Comparison of ENCODE assay signal across 8 mouse cellular contexts in the genomic region with DNA sequence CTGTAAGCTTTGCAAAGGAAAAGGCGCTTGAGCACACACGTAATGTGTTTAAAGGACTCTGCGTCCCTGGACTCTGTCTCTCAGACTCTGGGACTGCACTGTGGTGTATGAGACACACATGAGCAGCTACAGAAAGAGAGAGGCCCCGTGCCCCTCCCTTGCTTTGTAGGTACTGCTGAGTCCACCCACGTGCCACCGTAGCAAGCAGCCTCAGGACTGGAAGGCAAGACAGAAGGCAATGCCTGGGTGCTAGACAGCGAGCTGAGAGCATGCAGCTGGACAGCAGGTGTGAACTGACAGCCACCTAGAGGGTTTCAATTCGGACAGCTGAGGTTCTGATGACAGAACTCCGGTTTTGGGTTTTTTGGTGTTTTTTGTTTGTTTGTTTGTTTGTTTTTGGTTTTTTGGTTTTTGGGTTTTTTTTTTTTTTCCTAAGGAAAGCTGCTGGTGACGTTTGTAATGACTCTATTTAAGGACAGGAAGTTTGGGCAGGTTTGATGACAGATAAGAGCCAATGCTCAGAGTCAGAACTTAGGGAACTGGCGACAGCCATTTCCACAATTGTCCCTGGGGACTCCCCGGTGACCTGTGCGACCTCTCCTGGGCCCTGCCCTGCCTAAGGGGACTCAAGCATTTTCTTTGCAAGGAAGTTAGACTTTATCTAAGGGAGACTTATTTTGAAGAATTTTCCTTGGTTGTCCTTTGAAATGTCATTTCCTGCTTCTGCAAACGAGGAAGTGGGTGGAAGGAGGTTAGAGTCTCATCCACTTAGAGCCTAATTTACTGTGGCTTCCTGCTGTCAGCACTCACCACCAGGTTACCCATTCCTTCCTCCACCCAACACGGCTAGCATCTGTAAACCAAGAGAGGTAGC.
A peak's percentile ranks its signal among the peaks of the same experiment; 100 is the strongest.
DNase-seq lines count a peak whose midpoint lies in the region; ATAC-seq lines count a peak whose summit lies in the region.

No protein-coding gene starts in this region.

- H3K27me3 ChIP-seq in limb, embryonic 11.5 days (ENCODE audit: control insufficient read depth, insufficient read depth, low read length), result no peaks in the 10 kb centered on the region
- no peaks in the 10 kb centered on the region for H3K27me3 ChIP-seq in limb, embryonic 10.5 days (ENCODE audit: low read depth, poor library complexity, severe bottlenecking)

- H3K4me1 ChIP-seq in limb, embryonic 11.5 days (ENCODE audit: control insufficient read depth, insufficient read depth, low read length), result no peaks in the 10 kb centered on the region
- peaks cover 34% of the 10 kb centered on the region for H3K4me1 ChIP-seq in limb, embryonic 10.5 days

- peak; percentile 39 for DNase-seq in limb, embryonic 11.5 days (ENCODE audit: low spot score)
- no peak for DNase-seq in limb, embryonic 10.5 days (ENCODE audit: low spot score)
- peak; percentile 75 to 87 for DNase-seq in adrenal gland, postnatal 36 days
- DNase-seq in heart, postnatal 4 days, result peak; percentile 76
- DNase-seq in right cerebral cortex, postnatal 4 days, result no peak
- no peak for DNase-seq in cerebellum, adult 9-11 months
- DNase-seq in Muller cell, postnatal 12 days (ENCODE audit: inconsistent ontology term), result no peak

- no peak overlapping the region for H3K9ac ChIP-seq in limb, embryonic 11.5 days (ENCODE audit: low read length)

- ATAC-seq in limb, embryonic 11.5 days (ENCODE audit: insufficient number of reproducible peaks, low FRiP score, low TSS enrichment, low read depth), result no peak
- peak; percentile 66 for ATAC-seq in megakaryocyte progenitor cell, adult 5-6 weeks (replicated peaks; ENCODE audit: poor library complexity)

- no peak overlapping the region for H3K4me2 ChIP-seq in limb, embryonic 11.5 days (ENCODE audit: low read depth, severe bottlenecking)

- no peaks in the 10 kb centered on the region for H3K36me3 ChIP-seq in limb, embryonic 11.5 days (ENCODE audit: control insufficient read depth, insufficient read depth, low read length)
- H3K36me3 ChIP-seq in limb, embryonic 10.5 days, result no peaks in the 10 kb centered on the region

- 44% methylated on average over 15 of the region's 15 CpGs for WGBS in limb, embryonic 11.5 days
- 50% methylated on average over 15 of the region's 15 CpGs for WGBS in limb, embryonic 10.5 days

- no peak overlapping the region for H3K27ac ChIP-seq in limb, embryonic 11.5 days (replicated peaks; ENCODE audit: low read depth, low read length)
- H3K27ac ChIP-seq in limb, embryonic 10.5 days, result no peak overlapping the region

- no peaks in the 10 kb centered on the region for H3K9me3 ChIP-seq in limb, embryonic 11.5 days (ENCODE audit: control insufficient read depth, low read length)
- H3K9me3 ChIP-seq in limb, embryonic 10.5 days (replicated peaks), result no peaks in the 10 kb centered on the region

- no peak overlapping the region for H3K4me3 ChIP-seq in limb, embryonic 11.5 days (ENCODE audit: low read depth, low read length)
- no peak overlapping the region for H3K4me3 ChIP-seq in limb, embryonic 10.5 days

Comparison
In these comparisons a context has a peak if more than half of its experiments do, and no peak if none do; other contexts are left out.
1. DNase-seq: peak in limb, embryonic 11.5 days (single experiment), adrenal gland, postnatal 36 days (2 of 2) and heart, postnatal 4 days (single experiment); none in limb, embryonic 10.5 days (single experiment), right cerebral cortex, postnatal 4 days (single experiment), cerebellum, adult 9-11 months (single experiment) and Muller cell, postnatal 12 days (single experiment).